Mouse (Mus musculus) gastrocnemius, postnatal 25 days (tissue): ENCODE measurements around the gene Mmp2. TPM values are rescaled to one million over a fixed set of nuclear protein-coding genes. Genes with fewer than 3 reads are reported as not detected.

Source experiments
- DNase-seq: peaks from one replicate; pipeline ENCODE4 v3.0.0; 2022
- total RNA-seq, 2 experiments: library from RNA; stranded (reverse); gene quantifications; 1 replicate in 1 of 2; 2 replicates in 1 of 2; pipeline ENCODE4 v1.2.3; 2021

Mmp2 gene
- total RNA-seq, 2 experiments from 2014 or later: 58.4 to 66.3 TPM

GRCm38 (mm10) chr8:92896056-92896455 lies 69.0 kb downstream of the Mmp2 start:
- no peak for DNase-seq

DNA sequence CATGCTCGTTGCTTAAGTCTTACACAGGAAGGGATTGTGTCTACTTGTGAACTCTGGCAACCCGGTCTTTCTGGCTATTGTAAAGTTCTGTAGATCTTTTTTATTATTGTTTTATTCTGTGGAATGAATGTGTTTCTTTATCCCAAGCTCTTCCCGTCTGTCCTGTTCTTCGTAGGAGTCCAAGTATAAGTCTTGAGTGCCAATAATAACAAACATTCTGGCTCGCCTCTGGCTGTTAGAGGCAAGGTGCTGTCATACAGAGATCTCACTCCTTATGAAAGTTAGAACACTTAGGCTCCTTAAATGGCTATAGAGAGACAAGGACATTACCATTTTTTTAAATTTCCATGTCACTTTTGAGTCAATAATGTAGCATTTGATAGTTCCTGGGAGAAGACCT lies 69.5 kb downstream of the Mmp2 start:
- no peak for DNase-seq

DNA sequence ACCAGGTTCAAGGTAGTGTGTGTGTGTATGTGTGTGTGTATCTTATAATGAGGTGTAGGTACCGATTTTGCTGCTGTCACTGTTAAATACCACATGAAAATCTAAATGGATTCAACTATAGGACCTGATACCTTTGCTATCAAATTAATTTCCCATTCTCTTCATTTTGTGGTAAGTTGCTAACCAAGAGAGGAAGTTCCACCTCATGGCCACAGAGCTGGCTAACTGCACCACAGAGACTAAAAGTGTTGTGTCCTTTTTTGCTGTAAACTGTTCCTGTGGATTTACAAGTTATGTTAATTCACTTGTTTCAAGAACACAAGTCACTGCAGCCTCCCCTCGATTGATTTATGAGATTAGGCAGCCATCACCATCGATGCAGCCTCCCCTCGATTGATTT lies 70.7 kb downstream of the Mmp2 start:
- no peak for DNase-seq

GRCm38 (mm10) chr8:92899590-92899989 lies 72.5 kb downstream of the Mmp2 start:
- DNase-seq: no peak

- no peak for DNase-seq
Observed at GRCm38 (mm10) chr8:92901107-92901506, 74.0 kb downstream of the Mmp2 start, which contains the start of gene Capns2. TSS of gene Capns2 (plus strand) at chr8:92901407.

DNA sequence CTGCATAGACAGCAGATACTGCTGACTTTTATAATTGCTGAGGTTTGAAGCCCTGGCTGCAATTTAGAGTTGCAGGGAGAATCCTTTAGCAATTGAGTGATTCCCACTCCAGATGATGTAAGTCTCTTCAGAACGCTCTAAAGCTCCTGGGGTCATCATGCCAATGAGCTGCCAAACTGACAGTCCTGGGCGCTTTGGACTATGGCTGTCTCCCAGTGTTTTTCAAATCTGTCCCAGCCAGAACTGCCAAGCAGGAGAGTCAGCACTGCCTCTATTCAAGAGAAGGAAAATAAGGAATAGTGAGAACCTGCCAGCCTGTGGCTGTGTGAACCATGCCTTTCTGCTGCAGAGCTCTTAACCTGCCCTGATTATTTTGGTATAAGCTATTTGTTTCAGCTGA lies 75.9 kb downstream of the Mmp2 start:
- DNase-seq: peak; percentile 9

Other genes with a start within 250 kb of the Mmp2 start
- gene Irx6, start 153.0 kb upstream of the Mmp2 start, total RNA-seq: not detected
- gene Lpcat2, start 28.0 kb downstream of the Mmp2 start, total RNA-seq: under 1 TPM; 0.28 to 0.78 TPM
- not detected for gene Capns2, start 74.1 kb downstream of the Mmp2 start, total RNA-seq
- under 1 TPM; 0.11 to 0.26 TPM for gene Slc6a2, start 132.8 kb downstream of the Mmp2 start, total RNA-seq
- not detected for gene Ces1a, start 220.9 kb downstream of the Mmp2 start, total RNA-seq